Mouse (Mus musculus) limb, embryonic 14.5 days (tissue): ENCODE measurements around the gene Cabp4. TPM values are rescaled to one million over a fixed set of nuclear protein-coding genes. Genes with fewer than 3 reads are reported as not detected.
A peak's percentile ranks its signal among the peaks of the same experiment; 100 is the strongest.

ENCODE experiments used
- ATAC-seq: fragments of 200-750 bp; cut with Nextera tagmentation; 2 replicates; pipeline ENCODE4 v1.8.0; 2017; ENCODE audit warnings: low read depth, moderate number of reproducible peaks, moderate TSS enrichment; ENCODE audit not compliant: low FRiP score
- DNase-seq: peaks from one replicate; pipeline ENCODE4 v3.0.0-alpha.2; 2015; ENCODE audit warnings: low spot score
- H3K27ac ChIP-seq: fragments of 300-500 bp; sonication (generic); replicated peaks from 2 replicates; pipeline ENCODE4 v1.5.1; 2014; ENCODE audit warnings: low read depth, mild to moderate bottlenecking, low read length, moderate library complexity, mixed read lengths
- H3K27me3 ChIP-seq: fragments of 300-500 bp; sonication (generic); 2 replicates; pipeline ENCODE4 v1.6.1; 2014; ENCODE audit warnings: low read length, mixed read lengths; ENCODE audit not compliant: control insufficient read depth, insufficient read depth
- H3K36me3 ChIP-seq: fragments of 300-500 bp; sonication (generic); 2 replicates; pipeline ENCODE4 v1.6.1; 2014; ENCODE audit warnings: mild to moderate bottlenecking, low read length, moderate library complexity, mixed read lengths; ENCODE audit not compliant: control insufficient read depth, insufficient read depth
- H3K4me1 ChIP-seq: fragments of 300-500 bp; sonication (generic); 2 replicates; pipeline ENCODE4 v1.6.1; 2014; ENCODE audit warnings: antibody characterized with exemption, low read length, mixed read lengths; ENCODE audit not compliant: control insufficient read depth, insufficient read depth
- H3K4me2 ChIP-seq: fragments of 300-500 bp; sonication (generic); replicated peaks from 2 replicates; pipeline ENCODE4 v1.6.1; 2014; ENCODE audit warnings: low read depth, mild to moderate bottlenecking, low read length, moderate library complexity; ENCODE audit not compliant: severe bottlenecking
- H3K4me3 ChIP-seq: fragments of 300-500 bp; sonication (generic); replicated peaks from 2 replicates; pipeline ENCODE4 v1.5.1; 2014; ENCODE audit warnings: low read length
- H3K9ac ChIP-seq: fragments of 300-500 bp; sonication (generic); 2 replicates; pipeline ENCODE4 v1.6.1; 2014; ENCODE audit warnings: mild to moderate bottlenecking, low read depth, low read length, moderate library complexity; ENCODE audit not compliant: severe bottlenecking
- H3K9me3 ChIP-seq: fragments of 300-500 bp; sonication (generic); 2 replicates; pipeline ENCODE4 v1.6.1; 2016; ENCODE audit warnings: low read length; ENCODE audit not compliant: control insufficient read depth
- POLR2A ChIP-seq: fragments of 200-500 bp; IDR thresholded peaks from 2 replicates; pipeline ENCODE4 v1.8.0; 2012; ENCODE audit warnings: inconsistent platforms, mild to moderate bottlenecking, moderate library complexity, borderline replicate concordance; ENCODE audit not compliant: insufficient read depth, insufficient read length; ENCODE audit errors: extremely low read depth
- WGBS: fragments of 180-500 bp; shearing (Covaris S2); extraction: QIAGEN DNeasy Blood & Tissue Kit; methylation state at CpG from one replicate; pipeline ENCODE4 v1.1.7; 2014; 5-methylcytosine and 5-hydroxymethylcytosine counted together
- polyA plus RNA-seq, 2 experiments: library from polyadenylated mRNA; depleted of rRNA in 1 of 2; stranded (reverse) in 1 of 2; unstranded in 1 of 2; fragments of >200 nt; fragmentation: Nextera tagmentation in 1 of 2; extraction: Ambion mirVana in 1 of 2; gene quantifications; 2 replicates each; pipeline versions ENCODE4 v1.2.1 to v1.2.3; 2012 to 2014

The Cabp4 gene
- polyA plus RNA-seq, 2 experiments, result 0.05 to 0.10 TPM

DNA sequence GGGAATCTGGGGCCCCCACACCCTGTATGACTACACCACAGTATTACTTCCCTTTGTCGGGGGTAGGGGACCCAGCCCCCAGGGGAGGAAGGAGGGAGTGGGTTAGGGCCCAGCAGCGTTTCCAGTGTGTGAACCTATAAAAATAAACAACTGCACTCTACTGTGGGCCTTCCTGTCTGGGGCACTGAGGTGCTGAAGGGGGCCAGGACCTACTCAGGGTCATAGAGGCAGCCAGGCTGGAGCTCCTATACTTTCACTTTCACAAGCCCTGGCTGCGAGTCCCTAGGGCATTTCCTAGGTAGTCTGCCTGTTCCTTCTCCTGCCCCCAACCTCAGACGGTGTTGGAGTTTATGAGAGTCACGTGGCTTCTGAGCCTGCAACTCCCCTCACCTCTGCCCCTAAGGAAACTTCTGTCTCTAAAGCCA, 30.0 kb downstream of the Cabp4 start:
- 27% methylated on average over 5 of the region's 5 CpGs for WGBS

DNA sequence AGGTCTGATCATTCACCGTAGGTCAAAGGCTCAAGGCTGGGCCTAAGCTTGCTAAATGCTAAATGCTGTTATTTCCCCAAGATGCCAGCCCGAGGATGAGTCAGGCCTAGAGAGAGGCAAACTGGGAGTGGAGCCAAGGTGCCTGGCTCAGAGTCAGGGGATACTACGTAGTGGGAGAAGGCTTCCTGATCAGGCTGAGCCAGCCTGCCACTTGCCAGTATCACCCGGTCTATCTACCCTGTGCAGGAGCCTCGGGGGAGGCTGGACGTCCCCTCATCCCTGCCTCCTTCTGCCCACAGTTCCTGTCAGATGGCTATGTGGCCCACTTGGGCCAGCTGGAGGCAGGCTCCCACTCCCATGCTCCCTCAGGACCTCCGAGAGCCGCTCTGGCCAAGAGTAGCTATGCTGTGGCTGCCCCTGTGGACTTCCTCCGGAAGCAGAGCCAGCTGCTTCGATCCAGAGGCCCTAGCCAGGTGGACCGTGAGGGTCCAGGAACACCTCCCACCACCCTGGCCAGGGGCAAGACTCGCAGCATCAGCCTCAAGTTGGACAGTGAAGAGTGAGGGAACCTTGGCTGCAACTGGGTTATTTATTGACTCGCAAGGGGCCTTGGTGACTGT, 30.5 kb downstream of the Cabp4 start:
- no peaks in the 10 kb centered on the region for H3K9me3 ChIP-seq
- H3K27ac ChIP-seq, result peak overlapping the region; percentile 43; the same call in 1 of the 2 replicates
- DNase-seq, result no peak
- ATAC-seq, result no peak
- no peak for TF ChIP-seq POLR2A
- 69% methylated on average over 13 of the region's 13 CpGs for WGBS
- H3K9ac ChIP-seq, result 0 out of 2 replicates have a peak overlapping the region, but pooled peaks have one; percentile 16
- H3K4me2 ChIP-seq, result no peak overlapping the region
- H3K36me3 ChIP-seq, result peaks cover 68% of the 10 kb centered on the region
- H3K27me3 ChIP-seq, result no peaks in the 10 kb centered on the region
- H3K4me1 ChIP-seq, result peaks cover 6% of the 10 kb centered on the region; the same call in 1 of the 2 replicates
- no peak overlapping the region for H3K4me3 ChIP-seq

More for the DNA sequence above, 30.0 kb downstream of the Cabp4 start:
- Histone ChIP-seq H3K36me3 (peaks cover 71% of the 10 kb centered on the region), H3K27ac (0 out of 2 replicates have a peak overlapping the region, but pooled peaks have one; percentile 19), H3K27me3 (no peaks in the 10 kb centered on the region), H3K9ac (no peak overlapping the region), H3K4me3 (no peak overlapping the region), H3K9me3 (no peaks in the 10 kb centered on the region), H3K4me1 (peaks cover 6% of the 10 kb centered on the region; the same call in 1 of the 2 replicates), H3K4me2 (no peak overlapping the region)
- no peak for TF ChIP-seq POLR2A
- ATAC-seq (no peak), DNase-seq (no peak)

DNA sequence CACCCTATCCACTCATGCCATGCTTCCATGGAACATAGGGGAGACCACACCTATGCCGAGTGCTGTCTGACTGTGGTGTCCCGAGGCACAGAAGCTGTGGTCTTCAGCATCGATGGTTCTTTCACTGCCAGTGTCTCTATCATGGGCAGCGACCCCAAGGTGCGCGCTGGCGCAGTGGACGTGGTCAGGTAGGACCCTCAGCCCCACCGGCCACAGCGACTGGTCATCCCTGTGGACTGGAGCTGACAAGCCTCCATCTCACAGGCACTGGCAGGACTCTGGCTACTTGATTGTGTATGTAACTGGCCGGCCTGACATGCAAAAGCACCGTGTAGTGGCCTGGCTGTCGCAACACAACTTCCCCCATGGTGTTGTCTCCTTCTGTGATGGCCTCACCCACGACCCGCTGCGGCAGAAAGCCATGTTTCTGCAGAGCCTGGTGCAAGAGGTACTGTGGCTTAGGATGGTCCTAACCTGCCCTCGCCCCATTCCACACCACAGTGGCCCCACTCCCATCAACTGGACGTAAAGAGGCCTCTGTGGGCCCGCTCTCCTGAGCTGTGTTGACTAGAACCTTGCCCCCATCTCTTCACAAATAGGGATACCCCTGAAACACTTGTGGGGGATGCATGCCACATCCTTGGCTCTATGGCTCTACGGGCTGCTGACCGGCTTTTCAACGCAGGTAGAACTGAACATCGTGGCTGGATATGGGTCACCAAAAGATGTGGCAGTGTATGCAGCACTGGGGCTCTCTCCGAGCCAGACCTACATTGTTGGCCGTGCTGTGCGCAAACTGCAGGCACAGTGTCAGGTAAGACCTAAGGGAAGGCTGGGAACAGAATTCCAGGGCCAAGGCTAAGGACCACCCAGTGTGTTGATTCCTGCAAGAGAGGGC, 31.5 kb downstream of the Cabp4 start:
- DNase-seq (no peak), ATAC-seq (no peak)
- 94% methylated on average over 26 of the region's 26 CpGs for WGBS
- Histone ChIP-seq H3K4me2 (no peak overlapping the region), H3K27ac (no peak overlapping the region), H3K4me3 (no peak overlapping the region), H3K27me3 (no peaks in the 10 kb centered on the region), H3K9ac (no peak overlapping the region), H3K36me3 (peaks cover 58% of the 10 kb centered on the region), H3K4me1 (peaks cover 6% of the 10 kb centered on the region; the same call in 1 of the 2 replicates), H3K9me3 (no peaks in the 10 kb centered on the region)
- TF ChIP-seq POLR2A, result no peak

DNA sequence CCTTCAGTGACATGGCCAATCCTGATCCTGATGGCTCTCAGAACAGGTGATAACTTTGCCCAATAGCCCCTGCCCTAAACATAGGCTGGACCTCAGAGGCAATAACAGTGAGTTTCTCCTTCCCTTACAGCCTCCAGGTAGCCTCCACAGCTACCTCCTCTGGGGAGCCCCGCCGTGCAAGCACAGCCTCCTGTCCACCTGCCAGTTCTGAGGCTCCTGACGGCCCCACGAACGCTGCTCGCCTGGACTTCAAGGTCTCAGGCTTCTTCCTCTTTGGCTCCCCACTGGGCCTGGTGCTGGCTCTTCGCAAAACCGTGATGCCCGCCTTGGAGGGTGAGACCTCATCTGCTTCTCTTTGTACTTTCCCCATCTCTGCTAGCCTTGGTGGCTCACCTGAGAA, 35.3 kb downstream of the Cabp4 start:
- no peak overlapping the region for H3K27ac ChIP-seq
- TF ChIP-seq POLR2A, result no peak
- no peak overlapping the region for H3K4me3 ChIP-seq
- no peak for DNase-seq
- 91% methylated on average over 9 of the region's 9 CpGs for WGBS
- H3K27me3 ChIP-seq, result no peaks in the 10 kb centered on the region
- H3K9ac ChIP-seq, result no peak overlapping the region
- H3K4me1 ChIP-seq, result peaks cover 1% of the 10 kb centered on the region; the same call in 1 of the 2 replicates
- H3K4me2 ChIP-seq, result no peak overlapping the region
- H3K36me3 ChIP-seq, result peaks cover 20% of the 10 kb centered on the region
- no peak for ATAC-seq
- no peaks in the 10 kb centered on the region for H3K9me3 ChIP-seq

DNA sequence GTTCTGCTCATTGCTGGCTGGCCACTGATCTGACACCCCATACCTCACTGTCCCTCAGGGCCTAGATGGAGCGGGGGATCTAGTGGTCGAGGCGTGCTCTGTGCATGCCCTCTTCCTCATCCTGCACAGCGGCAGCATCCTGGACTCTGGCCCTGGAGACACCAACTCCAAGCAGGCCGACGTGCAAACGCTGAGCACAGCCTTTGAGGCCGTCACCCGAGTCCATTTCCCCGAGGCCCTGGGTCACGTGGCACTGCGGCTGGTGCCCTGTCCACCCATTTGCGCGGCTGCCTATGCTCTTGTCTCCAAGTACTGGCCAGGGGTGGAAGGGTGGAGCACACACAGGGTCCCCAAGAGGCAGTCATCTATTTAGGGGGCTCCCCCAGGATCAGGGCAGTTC, 37.2 kb downstream of the Cabp4 start:
- TF ChIP-seq POLR2A, result no peak
- H3K27me3 ChIP-seq, result peaks cover 7% of the 10 kb centered on the region; the same call in 1 of the 2 replicates
- ATAC-seq (no peak), DNase-seq (no peak)
- H3K9ac ChIP-seq, result no peak overlapping the region
- H3K4me2 ChIP-seq, result no peak overlapping the region
- no peak overlapping the region for H3K4me3 ChIP-seq
- WGBS, result 84% methylated on average over 14 of the region's 14 CpGs
- H3K9me3 ChIP-seq, result no peaks in the 10 kb centered on the region
- H3K27ac ChIP-seq, result no peak overlapping the region
- H3K4me1 ChIP-seq, result no peaks in the 10 kb centered on the region
- peaks cover 4% of the 10 kb centered on the region for H3K36me3 ChIP-seq
